Mouse (Mus musculus) MN1 (cell line): ENCODE measurements at regions not wholly inside any gene's neighbourhood (a gene's known extent, or its start where the extent isn't known, plus 50 kb on each side); places are given as distances from the start of the nearest gene placed in this dataset.
A peak's percentile ranks its signal among the peaks of the same experiment; 100 is the strongest.

Experiments
- DNase-seq: peaks from one replicate; pipeline ENCODE4 v3.0.0-alpha.2; 2016; ENCODE audit warnings: low spot score

- DNase-seq, result no peak
Measured at GRCm38 (mm10) chr15:62334256-62335009, 1411.6 kb upstream of the A1bg start.

GRCm38 (mm10) chr15:62332129-62332528 lies 1409.3 kb upstream of the A1bg start:
- DNase-seq, result no peak

DNA sequence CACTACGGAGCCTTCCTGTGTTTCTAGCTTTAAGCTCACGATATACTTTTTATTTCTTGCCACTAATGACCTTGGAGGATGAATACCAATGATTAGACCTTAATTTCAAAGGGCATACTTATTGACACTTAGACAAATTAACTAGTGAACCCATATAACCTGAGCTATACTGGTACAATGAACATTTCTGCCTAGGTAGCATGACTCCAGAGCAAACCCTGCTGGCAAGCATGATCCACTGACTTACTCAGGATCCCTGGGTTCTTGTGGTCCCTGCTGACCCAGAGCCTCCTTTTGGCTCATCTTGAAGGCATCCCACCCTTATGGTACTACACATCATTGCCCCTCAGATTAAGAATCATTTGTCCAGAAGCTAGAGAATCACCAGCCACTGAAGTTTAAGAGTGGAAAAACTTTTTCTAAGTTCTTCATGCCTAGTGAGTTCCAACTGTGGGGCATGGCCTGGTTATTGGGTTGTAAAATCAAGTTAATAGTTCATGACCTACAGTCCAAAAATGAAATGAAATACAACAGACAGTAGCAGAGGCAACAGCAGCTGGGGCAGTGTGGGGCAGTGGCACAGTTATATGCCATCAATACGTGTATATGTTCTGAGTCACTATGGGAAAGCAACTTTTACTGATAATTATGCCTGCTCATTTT lies 1408.5 kb upstream of the A1bg start:
- DNase-seq, result no peak

- peak; percentile 59 for DNase-seq
Measured at GRCm38 (mm10) chr15:62328920-62329319, 1406.1 kb upstream of the A1bg start.

- DNase-seq, result peak; percentile 82
Measured at GRCm38 (mm10) chr15:62328305-62328881, 1405.6 kb upstream of the A1bg start.

GRCm38 (mm10) chr15:62327481-62327880 lies 1404.7 kb upstream of the A1bg start:
- no peak for DNase-seq

- no peak for DNase-seq
Measured at GRCm38 (mm10) chr15:62326524-62326923, 1403.7 kb upstream of the A1bg start.

GRCm38 (mm10) chr15:62325451-62326290 lies 1402.9 kb upstream of the A1bg start:
- no peak for DNase-seq

DNA sequence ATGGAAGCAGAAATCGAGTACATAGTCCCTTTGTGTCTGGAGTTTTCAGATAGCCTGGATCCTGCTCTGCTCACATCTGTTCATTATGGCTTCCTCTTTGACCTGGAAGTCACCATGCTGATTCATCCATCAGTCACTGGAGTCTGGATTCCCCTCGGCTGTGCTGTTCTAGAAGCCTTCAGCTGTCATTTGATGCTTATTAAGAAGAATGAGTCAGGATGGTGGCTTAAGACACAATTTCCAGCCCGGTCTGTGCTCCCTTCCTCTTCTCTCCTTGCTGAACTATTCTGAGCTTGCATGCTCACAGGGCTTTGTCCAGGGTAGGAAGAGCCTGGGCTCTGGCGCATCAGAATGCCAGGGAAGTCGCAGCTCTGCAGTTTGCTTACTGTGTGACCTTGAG lies 1398.2 kb upstream of the A1bg start:
- peak; percentile 56 for DNase-seq

- no peak for DNase-seq
Measured at GRCm38 (mm10) chr15:62314449-62314848, 1391.6 kb upstream of the A1bg start.

DNA sequence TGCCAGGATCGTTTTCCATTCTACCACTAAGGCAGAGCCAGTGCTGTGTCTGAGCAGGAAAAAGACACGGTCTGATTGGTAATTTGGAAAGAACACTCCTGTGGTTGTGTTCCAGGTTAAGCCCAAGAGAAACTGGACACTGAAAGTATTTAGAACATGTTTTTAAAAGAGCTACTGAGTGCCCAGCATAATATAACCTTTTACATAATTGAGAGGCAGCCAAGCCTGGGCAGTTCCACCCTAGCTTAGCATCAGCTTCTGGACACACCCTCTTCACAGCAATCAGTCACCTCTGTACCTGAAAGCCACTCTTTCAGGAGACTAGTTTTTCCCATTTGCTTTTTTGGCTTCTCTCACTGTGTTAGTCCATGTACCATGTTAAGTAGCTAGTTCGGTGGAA lies 1379.4 kb upstream of the A1bg start:
- DNase-seq, result no peak

DNA sequence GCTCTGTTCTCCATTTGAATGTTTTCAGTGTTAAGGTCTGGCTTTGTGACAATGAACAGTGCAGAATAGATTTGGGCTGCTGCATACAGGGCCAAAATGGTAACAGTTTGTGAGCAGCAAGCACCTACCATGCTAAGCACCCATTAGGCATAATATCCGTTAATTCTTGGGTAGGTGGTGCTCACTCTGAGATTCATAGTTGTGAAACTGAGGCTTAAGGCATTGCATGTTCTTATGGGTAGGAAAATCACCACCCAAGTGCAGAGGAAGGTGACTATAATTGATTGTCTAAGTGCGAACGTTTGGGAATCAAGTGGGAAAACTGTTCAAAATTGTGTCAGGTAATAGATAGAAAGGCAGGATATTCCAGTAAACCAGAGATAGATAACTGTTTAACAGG lies 1378.8 kb upstream of the A1bg start:
- no peak for DNase-seq

GRCm38 (mm10) chr15:62297138-62297537 lies 1374.3 kb upstream of the A1bg start:
- no peak for DNase-seq

DNA sequence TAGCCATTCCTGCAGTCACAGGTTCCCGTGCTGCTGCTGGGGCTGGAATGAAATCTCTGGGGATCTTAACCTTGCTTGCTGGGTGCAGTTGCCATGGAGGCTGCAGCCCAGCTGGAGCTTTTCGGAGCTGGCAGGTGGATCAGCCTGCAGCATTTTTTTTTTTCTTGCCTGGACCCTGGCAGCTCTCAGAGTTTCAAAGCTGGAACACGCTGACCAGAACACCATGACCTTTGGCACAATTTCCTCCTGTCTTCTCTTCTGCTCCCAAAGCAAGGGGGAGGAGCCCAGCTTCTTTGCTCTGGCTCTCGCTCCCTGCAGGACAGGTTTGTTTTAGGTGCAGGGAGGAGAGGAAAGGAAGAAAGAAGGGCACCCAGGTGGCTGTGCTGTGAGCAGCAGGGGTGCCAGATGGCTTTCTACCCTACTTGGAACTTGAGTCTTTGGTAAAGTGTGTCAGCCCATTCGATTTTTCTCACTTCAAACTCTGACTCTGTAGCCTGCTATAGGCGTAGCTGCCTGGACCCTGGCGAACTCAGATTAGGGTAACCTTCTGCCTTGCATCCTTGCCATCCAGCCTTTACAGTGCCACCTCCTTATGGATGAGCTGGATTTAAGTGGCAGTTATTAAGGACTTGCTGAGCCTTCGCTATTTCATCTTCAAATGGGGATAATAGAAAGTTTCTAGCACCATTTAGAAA lies 1372.6 kb upstream of the A1bg start:
- peak; percentile 81 for DNase-seq

- no peak for DNase-seq
Measured at GRCm38 (mm10) chr15:62294786-62295185, 1372.0 kb upstream of the A1bg start.

GRCm38 (mm10) chr15:62292876-62293275 lies 1370.1 kb upstream of the A1bg start:
- no peak for DNase-seq

GRCm38 (mm10) chr15:62290687-62291086 lies 1367.9 kb upstream of the A1bg start:
- DNase-seq, result no peak

DNA sequence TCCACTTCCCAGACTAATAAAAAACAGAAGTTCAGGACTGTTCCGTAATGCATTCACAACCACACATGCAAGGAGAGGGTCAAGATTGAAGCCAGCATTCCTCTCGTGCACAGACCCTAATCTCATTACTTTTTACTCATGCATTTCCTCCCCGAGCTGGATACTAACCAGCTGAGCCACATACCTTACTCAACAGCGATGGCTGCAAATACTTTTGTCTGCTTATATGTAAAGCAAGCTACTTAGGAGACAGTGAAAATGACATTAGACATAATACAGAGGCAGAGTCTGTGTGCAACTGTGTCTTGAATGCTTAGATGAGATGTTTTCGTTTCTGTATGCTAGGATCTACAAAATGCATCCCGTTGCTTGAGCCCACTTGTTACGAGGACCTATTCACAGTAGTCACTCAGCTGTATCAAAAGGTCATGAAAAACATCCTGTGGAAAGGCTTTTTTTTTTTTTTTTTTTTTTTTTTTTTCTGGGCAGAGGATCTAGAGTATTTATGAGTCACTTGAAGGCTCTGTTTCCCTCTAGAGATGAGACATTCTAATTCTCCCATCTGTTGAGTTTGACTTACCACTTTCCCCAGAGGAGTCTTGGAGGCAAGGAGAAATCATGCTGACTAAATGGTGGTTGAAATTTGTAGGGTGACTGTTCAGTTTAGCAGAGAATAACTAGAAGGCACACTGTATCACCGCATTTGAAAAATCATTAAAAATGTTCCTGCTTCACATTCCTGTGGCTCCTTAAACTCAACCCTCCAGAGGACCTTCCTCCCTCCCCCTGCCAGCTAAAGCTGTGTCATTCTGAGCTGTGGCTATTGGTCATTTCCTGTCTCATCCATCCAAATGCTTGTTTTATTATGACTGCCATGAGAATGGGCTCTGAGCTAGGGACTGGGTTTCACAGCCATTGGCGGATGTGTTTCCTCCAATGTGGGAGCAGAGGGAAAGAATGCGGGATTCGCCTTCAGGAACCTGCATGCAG lies 1364.1 kb upstream of the A1bg start:
- peak; percentile 81 for DNase-seq

DNA sequence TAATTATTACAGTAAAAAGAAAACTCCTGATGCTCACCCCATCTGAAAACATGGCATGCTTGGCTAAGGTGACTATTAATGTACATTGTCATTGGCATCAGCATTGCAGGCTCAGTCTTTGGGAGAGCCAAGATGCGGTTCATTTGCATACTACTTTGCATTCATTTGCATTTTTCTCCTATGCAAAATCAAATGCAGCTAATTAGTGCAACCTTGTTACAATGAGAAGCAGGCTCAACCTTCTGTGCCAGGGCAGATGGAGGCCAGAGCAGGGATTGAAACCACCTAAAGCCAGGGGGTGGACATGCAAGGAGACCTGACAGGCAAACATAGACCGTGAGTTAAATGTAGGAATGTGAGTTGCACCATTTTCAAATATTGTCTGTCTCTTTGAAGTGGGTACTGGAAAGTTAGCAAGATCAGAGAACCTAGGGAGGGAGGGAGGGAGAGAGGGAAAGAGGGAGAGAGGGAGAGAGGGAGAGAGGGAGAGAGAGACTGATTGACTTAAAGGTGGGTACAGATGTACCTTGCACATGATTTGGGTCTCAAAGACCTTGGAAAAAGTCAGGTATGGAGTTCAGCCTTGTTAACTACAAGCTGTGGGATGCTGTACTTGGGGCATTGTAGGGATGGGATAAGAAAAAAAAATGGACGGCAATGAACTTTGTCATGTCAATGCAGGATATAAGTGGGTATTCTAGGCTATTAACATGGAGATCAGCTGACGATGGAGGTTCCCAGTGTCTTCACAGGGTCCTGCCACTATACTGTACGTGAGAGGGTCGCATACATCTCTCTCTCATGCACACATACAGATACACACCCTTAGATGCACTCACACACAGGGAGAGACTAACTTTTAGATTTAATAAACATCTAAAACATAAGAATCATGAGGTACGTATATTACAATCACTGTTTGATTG lies 1362.1 kb upstream of the A1bg start:
- no peak for DNase-seq
